Mouse (Mus musculus) hindbrain, embryonic 13.5 days (tissue): ENCODE measurements around the gene Ift74. TPM values are rescaled to one million over a fixed set of nuclear protein-coding genes. Genes with fewer than 3 reads are reported as not detected.
A peak's percentile ranks its signal among the peaks of the same experiment; 100 is the strongest.

Experiments used
- ATAC-seq: fragments of 200-750 bp; cut with Nextera tagmentation; 2 replicates; pipeline ENCODE4 v1.8.0; 2017; ENCODE audit warnings: moderate TSS enrichment; ENCODE audit not compliant: low FRiP score
- H3K27ac ChIP-seq: fragments of 300-500 bp; sonication (generic); 2 replicates; pipeline ENCODE4 v1.5.1; 2015; ENCODE audit warnings: inconsistent platforms, mild to moderate bottlenecking, moderate library complexity
- H3K27me3 ChIP-seq: fragments of 300-500 bp; sonication (generic); 2 replicates; pipeline ENCODE4 v1.6.1; 2015; ENCODE audit warnings: mild to moderate bottlenecking, inconsistent platforms
- H3K36me3 ChIP-seq: fragments of 300-500 bp; sonication (generic); 2 replicates; pipeline ENCODE4 v1.6.1; 2015; ENCODE audit warnings: mild to moderate bottlenecking, inconsistent platforms
- H3K4me1 ChIP-seq: fragments of 300-500 bp; sonication (generic); replicated peaks from 2 replicates; pipeline ENCODE4 v1.6.1; 2015; ENCODE audit warnings: inconsistent platforms
- H3K4me2 ChIP-seq: fragments of 300-500 bp; sonication (generic); 2 replicates; pipeline ENCODE4 v1.6.1; 2015; ENCODE audit warnings: inconsistent platforms, mild to moderate bottlenecking, moderate library complexity
- H3K4me3 ChIP-seq: fragments of 300-500 bp; sonication (generic); 2 replicates; pipeline ENCODE4 v1.5.1; 2015; ENCODE audit warnings: mild to moderate bottlenecking, inconsistent platforms
- H3K9ac ChIP-seq: fragments of 300-500 bp; sonication (generic); 2 replicates; pipeline ENCODE4 v1.6.1; 2015; ENCODE audit warnings: mild to moderate bottlenecking, inconsistent platforms
- H3K9me3 ChIP-seq: fragments of 300-500 bp; sonication (generic); 2 replicates; pipeline ENCODE4 v1.6.1; 2016; ENCODE audit warnings: inconsistent platforms
- WGBS: fragments of 180-500 bp; shearing (Covaris S2); methylation state at CpG from one replicate; pipeline ENCODE4 v1.1.7; 2015; 5-methylcytosine and 5-hydroxymethylcytosine counted together
- microRNA counts: library from miRNA; unstranded; fragments of <30 nt; microRNA quantifications from one replicate; lab custom pipeline; 2016
- microRNA-seq: library from miRNA; unstranded; fragments of <30 nt; microRNA quantifications from one replicate; pipeline ENCODE4, GENCODE M21; 2016
- polyA plus RNA-seq: library from polyadenylated mRNA; unstranded; fragments of >200 nt; fragmentation: Nextera tagmentation; extraction: Ambion mirVana; gene quantifications from 2 replicates; pipeline ENCODE4 v1.2.1, GENCODE M21; 2015

Ift74 gene
- polyA plus RNA-seq, 1 experiment from 2014 or later: 36.2 TPM

DNA sequence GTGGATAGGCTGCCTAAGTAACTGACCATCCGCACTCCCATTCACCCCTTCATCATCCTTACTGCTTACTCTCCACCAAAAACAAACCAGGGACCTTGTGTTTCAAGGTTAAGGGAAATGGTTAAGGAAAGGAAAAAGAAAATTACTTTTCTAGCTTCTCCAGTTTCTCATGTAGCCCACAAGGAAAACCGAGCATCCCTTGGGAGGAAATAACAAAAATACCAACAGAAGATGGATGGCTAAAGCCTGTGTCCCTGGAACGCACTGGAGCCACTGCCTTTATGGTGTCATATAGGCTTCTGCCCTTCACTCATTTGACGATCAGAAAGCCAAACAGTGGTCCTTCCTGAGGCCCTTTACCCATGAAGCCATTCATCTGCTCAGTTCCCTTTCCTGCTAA lies 97.1 kb downstream of the Ift74 start:
- Histone ChIP-seq H3K4me1 (no peaks in the 10 kb centered on the region), H3K36me3 (no peaks in the 10 kb centered on the region), H3K4me3 (no peak overlapping the region), H3K9me3 (no peaks in the 10 kb centered on the region), H3K4me2 (no peak overlapping the region), H3K27me3 (no peaks in the 10 kb centered on the region), H3K9ac (no peak overlapping the region), H3K27ac (no peak overlapping the region)
- ATAC-seq: no peak
- 76% methylated on average over 4 of the region's 4 CpGs for WGBS

DNA sequence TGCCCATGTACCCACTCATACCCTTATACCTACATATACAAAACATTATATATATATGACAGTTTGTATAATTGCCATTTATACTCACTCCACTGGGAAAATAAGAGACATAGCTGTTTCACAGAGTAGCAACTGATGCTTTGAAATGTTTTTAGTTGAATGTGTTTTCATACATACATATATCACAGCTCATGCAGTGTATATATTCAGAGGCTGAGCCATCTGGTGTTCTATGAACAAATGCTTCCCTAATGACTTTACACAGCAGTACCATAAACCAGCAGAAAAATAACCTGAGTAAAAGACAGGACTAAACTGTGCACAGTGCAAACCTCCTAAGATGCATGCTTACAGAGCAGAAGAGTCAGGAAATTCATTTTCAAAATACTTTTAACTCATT lies 99.5 kb downstream of the Ift74 start:
- Histone ChIP-seq H3K9ac (no peak overlapping the region), H3K27ac (no peak overlapping the region), H3K36me3 (no peaks in the 10 kb centered on the region), H3K4me2 (no peak overlapping the region), H3K27me3 (no peaks in the 10 kb centered on the region), H3K4me1 (no peaks in the 10 kb centered on the region), H3K4me3 (no peak overlapping the region), H3K9me3 (no peaks in the 10 kb centered on the region)
- ATAC-seq: no peak

DNA sequence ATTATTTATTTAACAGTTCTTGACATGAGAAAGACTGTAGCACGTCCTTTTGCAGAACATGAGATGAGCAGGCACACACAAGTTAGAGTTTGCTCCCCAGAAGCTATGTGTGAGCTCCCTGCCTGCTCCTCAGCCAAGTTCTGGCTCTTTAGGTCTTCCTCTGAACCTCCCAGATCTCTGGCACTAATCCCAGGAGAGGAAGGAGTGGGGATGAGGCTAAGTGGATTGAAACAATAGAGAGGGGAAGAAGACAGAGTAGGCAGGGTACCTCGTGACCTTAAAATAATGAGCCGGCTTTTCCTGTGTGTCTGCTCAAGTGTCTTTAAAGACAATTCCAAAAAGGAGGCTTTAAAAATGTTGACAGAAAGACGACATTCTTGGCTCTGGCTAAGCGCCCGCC lies 100.9 kb downstream of the Ift74 start:
- WGBS: 67% methylated on average over 6 of the region's 6 CpGs
- no peak for ATAC-seq
- Histone ChIP-seq H3K4me2 (no peak overlapping the region), H3K36me3 (no peaks in the 10 kb centered on the region), H3K9ac (no peak overlapping the region), H3K27ac (no peak overlapping the region), H3K4me1 (no peaks in the 10 kb centered on the region), H3K4me3 (no peak overlapping the region), H3K9me3 (no peaks in the 10 kb centered on the region), H3K27me3 (no peaks in the 10 kb centered on the region)

DNA sequence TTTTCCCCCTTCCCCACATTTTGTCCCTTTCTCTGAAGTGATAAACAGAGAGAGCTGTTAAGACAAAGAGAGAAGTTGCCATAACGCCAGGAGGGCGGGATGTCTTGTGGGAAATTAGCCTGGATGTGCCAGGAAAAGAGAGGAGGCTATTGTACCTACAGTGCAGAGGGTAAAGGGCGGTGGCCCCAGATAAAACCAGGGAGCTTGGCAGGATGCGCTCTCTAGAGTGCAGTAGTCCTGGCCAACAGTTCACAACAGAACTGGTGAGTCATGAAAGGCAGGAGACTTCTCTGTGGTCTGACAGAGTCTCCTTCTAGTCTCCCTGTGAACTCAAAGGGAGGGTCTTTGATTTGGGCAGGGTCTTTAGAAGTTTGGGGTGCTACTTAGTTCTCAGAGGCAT lies 111.5 kb downstream of the Ift74 start:
- Histone ChIP-seq H3K9ac (no peak overlapping the region), H3K36me3 (no peaks in the 10 kb centered on the region), H3K4me1 (no peaks in the 10 kb centered on the region), H3K27ac (no peak overlapping the region), H3K4me3 (no peak overlapping the region), H3K9me3 (no peaks in the 10 kb centered on the region), H3K4me2 (no peak overlapping the region), H3K27me3 (no peaks in the 10 kb centered on the region)
- ATAC-seq: no peak
- 79% methylated on average over 4 of the region's 4 CpGs for WGBS

DNA sequence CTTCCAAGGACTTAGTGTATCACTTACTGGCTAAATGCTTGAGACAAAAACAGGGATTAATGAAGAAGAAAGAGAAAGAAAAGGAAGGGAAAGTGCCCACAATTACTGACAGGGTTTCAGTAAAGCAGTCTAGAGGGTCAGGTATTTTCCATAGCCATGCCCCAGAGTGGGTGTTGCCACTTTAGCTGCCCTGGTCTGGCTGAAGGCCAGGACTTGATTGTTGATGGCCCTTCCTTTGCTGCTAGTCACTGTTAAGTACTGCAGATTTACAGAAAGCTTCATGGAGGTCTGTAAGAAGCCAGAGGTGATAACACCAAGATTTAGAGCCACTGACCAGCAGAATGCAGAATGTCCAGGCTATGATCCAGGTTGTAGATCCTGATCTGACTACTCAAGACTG lies 118.4 kb downstream of the Ift74 start:
- Histone ChIP-seq H3K27ac (no peak overlapping the region), H3K9me3 (no peaks in the 10 kb centered on the region), H3K4me2 (no peak overlapping the region), H3K4me3 (no peak overlapping the region), H3K27me3 (no peaks in the 10 kb centered on the region), H3K4me1 (no peaks in the 10 kb centered on the region), H3K36me3 (no peaks in the 10 kb centered on the region), H3K9ac (no peak overlapping the region)
- ATAC-seq: no peak

DNA sequence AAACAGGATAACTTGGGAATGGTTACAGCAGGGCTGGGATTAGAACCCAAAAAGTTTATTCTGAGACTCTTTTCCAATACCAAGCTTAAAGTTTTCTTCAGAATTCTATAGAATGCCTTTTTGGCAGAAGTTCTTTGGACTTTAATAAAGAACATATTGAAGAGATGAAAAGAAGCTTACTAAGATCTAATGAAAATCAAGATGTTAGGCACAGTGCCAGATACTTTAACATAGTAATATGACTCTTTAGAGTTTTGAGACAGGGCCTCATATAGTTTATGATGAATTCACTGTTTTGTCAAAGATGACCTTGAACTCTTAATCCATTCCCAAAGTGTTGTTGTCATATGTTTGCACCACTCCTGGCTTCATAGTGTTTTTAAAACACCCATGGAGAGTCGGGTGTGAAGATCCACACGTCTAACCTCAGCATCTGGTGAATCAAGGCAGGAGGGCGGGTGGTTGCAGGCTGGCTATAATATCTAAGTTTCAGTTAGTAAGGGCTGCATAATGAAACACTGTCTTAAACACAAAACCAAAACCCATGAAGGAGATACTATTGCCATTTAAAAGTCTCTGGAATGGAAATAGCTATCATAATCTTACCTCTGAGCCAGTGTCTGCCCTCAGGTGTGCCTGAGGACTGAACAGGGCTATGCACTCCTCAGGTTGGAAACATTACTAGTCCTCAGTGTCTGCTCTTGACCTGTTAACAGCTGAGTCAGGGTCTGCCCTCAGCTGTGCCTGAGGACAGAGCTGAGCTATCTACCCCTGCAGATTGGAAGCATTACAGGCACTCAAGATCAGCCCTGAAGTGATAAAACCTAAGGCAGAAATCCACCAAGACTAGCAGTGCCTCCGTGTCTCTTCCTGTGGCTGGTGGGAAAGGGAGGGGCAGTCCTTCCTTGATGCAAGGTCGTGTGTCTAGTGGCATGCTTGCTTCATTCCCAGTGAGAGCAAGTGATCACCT lies 123.3 kb downstream of the Ift74 start:
- Histone ChIP-seq H3K27ac (no peak overlapping the region), H3K4me3 (no peak overlapping the region), H3K9ac (no peak overlapping the region), H3K36me3 (no peaks in the 10 kb centered on the region), H3K4me2 (no peak overlapping the region), H3K27me3 (no peaks in the 10 kb centered on the region), H3K9me3 (no peaks in the 10 kb centered on the region), H3K4me1 (no peaks in the 10 kb centered on the region)
- no peak for ATAC-seq
- 76% methylated on average over 5 of the region's 5 CpGs for WGBS

DNA sequence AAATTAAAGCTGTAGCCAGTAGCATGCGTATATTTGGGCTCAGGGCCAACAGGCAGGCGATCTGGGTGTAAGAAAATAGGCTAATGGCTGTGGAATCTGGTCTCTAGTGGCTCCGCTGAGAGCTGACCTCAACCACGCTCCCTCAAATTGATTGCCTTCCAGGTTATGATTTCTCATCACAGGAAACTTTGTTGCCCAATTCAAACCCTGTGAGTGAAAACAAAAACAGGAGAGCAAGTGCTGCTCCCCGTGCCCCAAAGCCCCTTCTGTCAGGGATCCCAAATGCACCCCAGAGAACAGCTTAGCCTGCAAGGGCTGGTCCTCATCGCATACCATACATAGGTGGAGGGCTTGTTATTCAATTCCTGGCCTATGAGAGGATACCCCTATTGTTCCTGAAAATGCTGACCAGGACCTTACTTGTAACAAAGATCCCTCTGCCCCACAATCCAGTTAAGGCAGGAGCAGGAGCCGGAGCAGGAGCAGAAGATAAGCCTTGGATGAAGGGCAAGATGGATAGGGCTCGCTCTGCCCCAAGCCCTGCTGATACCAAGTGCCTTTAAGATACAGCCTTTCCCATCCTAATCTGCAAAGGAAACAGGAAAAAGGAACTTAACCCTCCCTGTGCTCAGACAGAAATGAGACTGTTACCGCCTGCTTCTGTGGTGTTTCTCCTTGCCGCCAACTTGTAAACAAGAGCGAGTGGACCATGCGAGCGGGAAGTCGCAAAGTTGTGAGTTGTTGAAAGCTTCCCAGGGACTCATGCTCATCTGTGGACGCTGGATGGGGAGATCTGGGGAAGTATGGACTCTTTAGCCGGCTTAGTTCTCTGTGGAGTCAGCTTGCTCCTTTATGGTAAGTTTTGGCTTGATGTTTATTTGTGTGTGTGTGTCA lies 124.8 kb downstream of the Ift74 start, which contains the start of gene Tek:
Gene Tek (plus strand): TSS at position 452 of the 894 bp plus-strand sequence.
- H3K4me1 ChIP-seq: no peaks in the 10 kb centered on the region
- WGBS: 75% methylated on average over 16 of the region's 16 CpGs
- no peak within 1 kb of the TSS for H3K9ac ChIP-seq
- ATAC-seq: no peak
- H3K27me3 ChIP-seq: no peaks in the 10 kb centered on the region
- no peaks in the 10 kb centered on the region for H3K9me3 ChIP-seq
- no peak within 1 kb of the TSS for H3K4me2 ChIP-seq
- no peak within 1 kb of the TSS for H3K27ac ChIP-seq
- no peak within 1 kb of the TSS for H3K4me3 ChIP-seq
- no peaks in the 10 kb centered on the region for H3K36me3 ChIP-seq

DNA sequence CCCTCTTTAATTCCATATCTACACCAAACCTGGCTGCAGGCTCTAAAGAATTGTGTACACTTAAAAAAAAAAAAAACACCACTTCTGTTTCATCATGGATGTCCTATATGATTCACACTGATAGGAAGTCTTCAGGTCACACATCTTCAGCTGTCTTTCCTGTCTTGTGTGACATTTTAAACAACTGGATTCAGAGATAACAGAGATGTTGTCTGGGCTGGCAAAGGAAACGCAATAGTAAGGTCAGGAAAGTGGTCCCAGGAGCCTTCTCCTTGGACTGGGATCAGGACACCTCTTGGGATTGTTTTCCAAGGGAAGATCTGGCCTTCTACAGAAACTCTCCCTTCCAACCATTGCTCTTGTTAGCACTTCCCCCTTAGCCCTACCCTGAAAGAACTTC lies 127.5 kb downstream of the Ift74 start:
- H3K9ac ChIP-seq: no peak overlapping the region
- no peaks in the 10 kb centered on the region for H3K27me3 ChIP-seq
- H3K36me3 ChIP-seq: no peaks in the 10 kb centered on the region
- no peak overlapping the region for H3K27ac ChIP-seq
- no peak overlapping the region for H3K4me3 ChIP-seq
- no peaks in the 10 kb centered on the region for H3K9me3 ChIP-seq
- no peaks in the 10 kb centered on the region for H3K4me1 ChIP-seq
- WGBS: 86% methylated on average over 1 of the region's 1 CpGs
- ATAC-seq: no peak
- H3K4me2 ChIP-seq: no peak overlapping the region

MicroRNAs within 50 kb of the gene (microRNA counts, 519-probe panel; counts per million panel counts)
- 4,162 counts per million, percentile 67 among the panel's probes with 10 or more counts for microRNA mmu-miR-872 (lab: Ali Mortazavi, UCI)

Small RNA genes within 50 kb of the gene (microRNA-seq; reads per million reads assigned to microRNA genes)
- gene Mir872: 3,753 reads per million, percentile 88 among the genes with 10 or more reads in this experiment

Other genes starting within 250 kb of the Ift74 start
- gene Gm10306, start 57.9 kb upstream of the Ift74 start, polyA plus RNA-seq: 0.96 TPM in 1 of 2 replicates, not detected in the other
- gene Caap1, start 57.7 kb upstream of the Ift74 start, polyA plus RNA-seq: 22.1 and 24.8 TPM in 2 replicates
- gene Plaa, start 11.2 kb upstream of the Ift74 start, polyA plus RNA-seq: 81.0 and 82.7 TPM in 2 replicates
- 0.38 TPM in 2 replicates for gene Lrrc19, start 35.7 kb downstream of the Ift74 start, polyA plus RNA-seq
- gene Tek, start 124.8 kb downstream of the Ift74 start, polyA plus RNA-seq: 8.9 and 9.4 TPM in 2 replicates